Mouse (Mus musculus) midbrain, postnatal 0 days (tissue): ENCODE results near the gene Krt7. TPM values are rescaled to one million over a fixed set of nuclear protein-coding genes. Genes with fewer than 3 reads are reported as not detected.
A peak's percentile ranks its signal among the peaks of the same experiment; 100 is the strongest.

Source experiments
- ATAC-seq: fragments of 200-750 bp; cut with Nextera tagmentation; 2 replicates; pipeline ENCODE4 v1.8.0; 2017; ENCODE audit warnings: moderate number of reproducible peaks, mild to moderate bottlenecking, moderate TSS enrichment, moderate library complexity; ENCODE audit not compliant: low FRiP score
- DNase-seq: peaks from one replicate; pipeline ENCODE4 v3.0.0-alpha.2; 2015; ENCODE audit warnings: low spot score
- H3K27ac ChIP-seq: fragments of 300-500 bp; sonication (generic); 2 replicates; pipeline ENCODE4 v1.5.1; 2014; ENCODE audit warnings: low read depth, mild to moderate bottlenecking, low read length, mixed read lengths
- H3K27me3 ChIP-seq: fragments of 300-500 bp; sonication (generic); 2 replicates; pipeline ENCODE4 v1.6.1; 2014; ENCODE audit warnings: low read length, control low read depth, mixed read lengths; ENCODE audit not compliant: insufficient read depth
- H3K36me3 ChIP-seq: fragments of 300-500 bp; sonication (generic); 2 replicates; pipeline ENCODE4 v1.6.1; 2014; ENCODE audit warnings: low read length, control low read depth, mixed read lengths; ENCODE audit not compliant: insufficient read depth
- H3K4me1 ChIP-seq: fragments of 300-500 bp; sonication (generic); 2 replicates; pipeline ENCODE4 v1.6.1; 2014; ENCODE audit warnings: mild to moderate bottlenecking, control low read depth, antibody characterized with exemption, low read length, mixed read lengths; ENCODE audit not compliant: insufficient read depth
- H3K4me2 ChIP-seq: fragments of 300-500 bp; sonication (generic); 2 replicates; pipeline ENCODE4 v1.6.1; 2014; ENCODE audit warnings: low read depth, mild to moderate bottlenecking, low read length, mixed read lengths; ENCODE audit not compliant: poor library complexity, severe bottlenecking
- H3K4me3 ChIP-seq: fragments of 300-500 bp; sonication (generic); 2 replicates; pipeline ENCODE4 v1.5.1; 2014; ENCODE audit warnings: low read depth, mild to moderate bottlenecking, low read length, moderate library complexity
- H3K9ac ChIP-seq: fragments of 300-500 bp; sonication (generic); replicated peaks from 2 replicates; pipeline ENCODE4 v1.6.1; 2014; ENCODE audit warnings: mild to moderate bottlenecking, low read length, moderate library complexity, mixed read lengths; ENCODE audit not compliant: poor library complexity, severe bottlenecking
- H3K9me3 ChIP-seq: fragments of 300-500 bp; sonication (generic); 2 replicates; pipeline ENCODE4 v1.6.1; 2016; ENCODE audit warnings: low read length, control low read depth
- CTCF ChIP-seq: IDR thresholded peaks from 2 replicates; pipeline ENCODE4 v1.5.1; 2016; ENCODE audit warnings: antibody characterized with exemption, mild to moderate bottlenecking
- WGBS: fragments of 180-500 bp; shearing (Covaris S2); extraction: QIAGEN DNeasy Blood & Tissue Kit; methylation state at CpG from one replicate; pipeline ENCODE4 v1.1.7; 2014; 5-methylcytosine and 5-hydroxymethylcytosine counted together
- polyA plus RNA-seq: library from polyadenylated mRNA; unstranded; fragments of >200 nt; fragmentation: Nextera tagmentation; extraction: Ambion mirVana; gene quantifications from 2 replicates; pipeline ENCODE4 v1.2.1, GENCODE M21; 2015
- total RNA-seq: library from RNA; depleted of rRNA; stranded (reverse); fragments of >200 nt; gene quantifications from 2 replicates; pipeline ENCODE4 v1.2.3, GENCODE M21; 2014

The Krt7 gene
- total and polyA plus RNA-seq, 2 experiments from 2014 or later, result 0.20 to 0.49 TPM

DNA sequence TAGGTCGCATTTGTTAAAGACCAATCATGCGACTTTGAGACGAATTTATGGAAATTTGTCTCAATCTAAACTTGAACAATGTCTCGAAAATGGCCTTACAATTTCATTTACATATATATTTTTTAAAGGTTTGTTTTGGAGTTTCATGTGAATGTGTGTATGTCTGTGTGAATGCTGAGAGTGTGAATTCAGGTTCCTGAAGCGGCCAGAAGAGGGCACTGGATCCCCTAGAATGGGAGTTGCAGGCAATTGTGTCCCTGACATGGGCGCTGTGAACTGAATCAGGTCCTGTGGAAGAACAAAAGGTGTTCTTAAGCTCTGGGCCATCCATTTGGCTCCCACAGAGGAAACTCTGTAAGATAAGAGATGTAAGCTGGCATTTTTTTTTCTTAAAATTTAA is 45.0 kb downstream of the Krt7 start:
- peak; percentile 20 for TF ChIP-seq CTCF
- no peak overlapping the region for H3K9ac ChIP-seq
- no peaks in the 10 kb centered on the region for H3K9me3 ChIP-seq
- peaks cover 5% of the 10 kb centered on the region; the same call in 1 of the 2 replicates for H3K4me1 ChIP-seq
- H3K27me3 ChIP-seq, result no peaks in the 10 kb centered on the region
- H3K4me2 ChIP-seq, result no peak overlapping the region
- DNase-seq (no peak), ATAC-seq (no peak)
- no peaks in the 10 kb centered on the region for H3K36me3 ChIP-seq
- H3K27ac ChIP-seq, result no peak overlapping the region
- 88% methylated on average over 6 of the region's 6 CpGs for WGBS
- no peak overlapping the region for H3K4me3 ChIP-seq

DNA sequence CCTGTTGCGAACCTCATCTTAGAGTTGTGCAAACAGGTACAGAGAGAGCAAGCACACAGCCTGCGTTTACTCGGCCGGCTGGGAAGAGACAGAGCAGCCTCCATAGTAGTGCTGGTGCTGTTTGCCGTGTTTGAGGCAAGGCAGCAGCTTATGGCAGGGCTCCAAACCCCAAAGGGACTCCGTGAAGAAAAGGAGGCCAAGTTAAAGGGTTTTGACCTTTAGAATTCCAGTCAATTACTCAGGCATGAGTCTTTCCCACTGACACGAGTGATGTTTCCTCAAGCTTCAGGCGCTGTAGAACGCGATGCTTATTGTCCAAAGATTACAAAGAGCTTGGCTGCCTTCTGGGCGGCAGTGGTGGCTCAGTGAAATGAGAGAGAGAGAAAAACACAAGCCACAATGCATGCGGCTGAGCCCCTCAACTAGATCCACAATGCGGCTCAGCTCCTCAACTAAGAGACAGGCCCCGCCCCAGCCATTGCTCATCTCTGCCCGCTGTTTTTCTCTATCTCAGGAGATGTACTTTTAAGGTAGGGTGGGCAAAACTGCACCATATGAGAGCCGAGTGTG is 47.6 kb downstream of the Krt7 start:
- no peak for ATAC-seq
- H3K27ac ChIP-seq, result no peak overlapping the region
- TF ChIP-seq CTCF, result no peak
- 36% methylated on average over 16 of the region's 16 CpGs for WGBS
- no peak for DNase-seq
- H3K27me3 ChIP-seq, result no peaks in the 10 kb centered on the region
- H3K36me3 ChIP-seq, result no peaks in the 10 kb centered on the region
- H3K9me3 ChIP-seq, result no peaks in the 10 kb centered on the region
- H3K4me2 ChIP-seq, result no peak overlapping the region
- H3K4me3 ChIP-seq, result no peak overlapping the region
- peaks cover 5% of the 10 kb centered on the region; the same call in 1 of the 2 replicates for H3K4me1 ChIP-seq
- H3K9ac ChIP-seq, result no peak overlapping the region

- Histone ChIP-seq H3K4me1 (peaks cover 5% of the 10 kb centered on the region; the same call in 1 of the 2 replicates), H3K4me3 (no peak overlapping the region), H3K27me3 (no peaks in the 10 kb centered on the region), H3K27ac (no peak overlapping the region), H3K4me2 (no peak overlapping the region), H3K9me3 (no peaks in the 10 kb centered on the region), H3K9ac (no peak overlapping the region), H3K36me3 (no peaks in the 10 kb centered on the region)
- 86% methylated on average over 14 of the region's 14 CpGs for WGBS
- no peak; the same call in 1 of the 2 replicates for TF ChIP-seq CTCF
- DNase-seq (no peak), ATAC-seq (no peak)
These were observed 48.4 kb downstream of the Krt7 start for GRCm38 (mm10) chr15:101459283-101459682.

DNA sequence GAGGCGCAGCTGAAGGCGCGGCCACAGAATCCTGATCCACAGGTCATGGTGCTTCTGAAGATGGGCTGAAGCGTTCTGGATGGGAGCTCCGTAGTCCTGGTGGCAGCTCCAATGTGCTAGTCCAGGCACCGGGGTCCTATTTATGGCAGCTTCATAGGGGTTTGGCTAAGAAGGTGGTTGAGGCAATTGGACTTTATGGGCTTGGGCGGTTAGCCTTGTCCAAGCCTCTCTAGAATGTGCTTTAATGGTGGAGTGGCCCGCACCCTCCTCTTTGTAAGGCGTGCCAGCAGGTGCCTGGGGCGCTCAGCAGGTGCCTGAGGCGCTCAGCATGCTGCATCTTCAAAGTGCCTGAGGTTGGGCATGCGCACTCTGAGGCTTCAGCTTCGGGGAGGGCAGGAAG is 52.8 kb downstream of the Krt7 start, which contains the start of gene Krt81:
TSS of gene Krt81 (minus strand) at position 101 of the 400 bp plus-strand sequence.
- ATAC-seq, result no peak
- 81% methylated on average over 13 of the region's 13 CpGs for WGBS
- no peak within 1 kb of the TSS for H3K9ac ChIP-seq
- H3K9me3 ChIP-seq, result no peaks in the 10 kb centered on the region
- no peak for DNase-seq
- peaks cover 4% of the 10 kb centered on the region; the same call in 1 of the 2 replicates for H3K4me1 ChIP-seq
- no peak within 1 kb of the TSS for H3K4me3 ChIP-seq
- 0 out of 2 replicates have a peak, but pooled peaks cover 3% of the 10 kb centered on the region for H3K27me3 ChIP-seq
- no peaks in the 10 kb centered on the region for H3K36me3 ChIP-seq
- H3K27ac ChIP-seq, result no peak within 1 kb of the TSS
- no peak for TF ChIP-seq CTCF
- H3K4me2 ChIP-seq, result no peak within 1 kb of the TSS

GRCm38 (mm10) chr15:101469093-101469492 is 58.2 kb downstream of the Krt7 start:
- Histone ChIP-seq H3K36me3 (no peaks in the 10 kb centered on the region), H3K4me2 (no peak overlapping the region), H3K9me3 (no peaks in the 10 kb centered on the region), H3K27ac (no peak overlapping the region), H3K9ac (no peak overlapping the region), H3K27me3 (0 out of 2 replicates have a peak, but pooled peaks cover 3% of the 10 kb centered on the region), H3K4me1 (no peaks in the 10 kb centered on the region), H3K4me3 (no peak overlapping the region)
- WGBS, result 88% methylated on average over 4 of the region's 4 CpGs
- ATAC-seq, result no peak
- no peak for DNase-seq
- TF ChIP-seq CTCF, result no peak

DNA sequence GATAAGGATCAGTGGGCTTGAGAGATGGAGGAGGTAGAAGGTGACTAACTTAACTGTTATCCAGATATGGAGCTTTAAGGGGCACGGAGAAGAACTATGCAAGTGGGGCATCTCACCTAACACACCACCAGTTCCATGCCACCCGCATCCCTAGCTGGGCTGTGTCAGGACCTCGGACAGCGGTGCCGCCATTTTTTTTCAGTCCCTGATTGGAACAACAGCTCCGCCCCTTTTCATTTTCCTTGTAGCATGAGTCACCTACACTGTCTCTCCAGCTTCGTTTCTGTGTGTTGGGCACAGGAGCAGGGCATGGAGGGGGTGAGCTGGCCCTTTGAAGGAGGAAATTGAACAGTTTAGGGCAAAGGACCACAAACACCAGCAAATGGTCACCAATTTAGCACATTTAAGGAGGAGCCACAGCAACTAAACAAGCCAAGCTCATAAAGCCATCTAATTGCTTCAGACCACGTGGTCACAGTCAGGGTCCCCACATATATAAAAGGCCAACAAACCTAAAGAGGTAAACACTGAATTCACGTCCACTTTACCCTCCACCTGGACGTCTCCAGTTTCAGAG is 62.2 kb downstream of the Krt7 start, which contains the start of gene Krt86:
TSS of gene Krt86 (plus strand) at position 527 of the 577 bp plus-strand sequence.
- no peaks in the 10 kb centered on the region for H3K9me3 ChIP-seq
- no peak within 1 kb of the TSS for H3K4me2 ChIP-seq
- H3K4me1 ChIP-seq, result no peaks in the 10 kb centered on the region
- no peak within 1 kb of the TSS for H3K4me3 ChIP-seq
- no peaks in the 10 kb centered on the region for H3K36me3 ChIP-seq
- H3K27me3 ChIP-seq, result no peaks in the 10 kb centered on the region; the same call in 1 of the 2 replicates
- WGBS, result 39% methylated on average over 10 of the region's 10 CpGs
- no peak within 1 kb of the TSS for H3K9ac ChIP-seq
- DNase-seq (no peak), ATAC-seq (no peak)
- TF ChIP-seq CTCF, result no peak
- no peak within 1 kb of the TSS for H3K27ac ChIP-seq
